Mouse (Mus musculus): ENCODE data around the gene Zfp961.
"Not testable (repeated sequence)": the region's sequence is repeated elsewhere in the genome, so short reads cannot be mapped to it uniquely, and the experiment has no call there.

- TF ChIP-seq USF1 (IDR thresholded peaks at IDR 0.05; ENCODE audit: low read depth); CTCF (IDR thresholded peaks at IDR 0.05; ENCODE audit: control insufficient read depth, insufficient read depth, insufficient read length): not testable (repeated sequence)
Measured at GRCm38 (mm10) chr8:72013506-72014228, 62.8 kb downstream of the Zfp961 start.
